Mouse (Mus musculus) cerebellum, postnatal 25 days (tissue): ENCODE results near the gene Rai1.

Experiments used
- DNase-seq, 2 experiments: peaks; one replicate each; pipeline ENCODE4 v3.0.0; 2021; ENCODE audit warnings: mixed read lengths in 2 of 2

The Rai1 gene

GRCm38 (mm10) chr11:60104810-60105592, at the start of gene Rai1:
Rai1 (plus strand) TSS chr11:60105013.
- peak; percentile 98 for DNase-seq

GRCm38 (mm10) chr11:60056520-60056919, 48.3 kb upstream of the Rai1 start:
- no peak for DNase-seq

- no peak for DNase-seq
Observed at GRCm38 (mm10) chr11:60057987-60058386, 46.8 kb upstream of the Rai1 start.

- no peak for DNase-seq
Observed at GRCm38 (mm10) chr11:60058441-60058840, 46.4 kb upstream of the Rai1 start.

- no peak for DNase-seq
Observed at GRCm38 (mm10) chr11:60060026-60060425, 44.8 kb upstream of the Rai1 start.

GRCm38 (mm10) chr11:60061504-60062006, 43.3 kb upstream of the Rai1 start:
- no peak for DNase-seq

DNA sequence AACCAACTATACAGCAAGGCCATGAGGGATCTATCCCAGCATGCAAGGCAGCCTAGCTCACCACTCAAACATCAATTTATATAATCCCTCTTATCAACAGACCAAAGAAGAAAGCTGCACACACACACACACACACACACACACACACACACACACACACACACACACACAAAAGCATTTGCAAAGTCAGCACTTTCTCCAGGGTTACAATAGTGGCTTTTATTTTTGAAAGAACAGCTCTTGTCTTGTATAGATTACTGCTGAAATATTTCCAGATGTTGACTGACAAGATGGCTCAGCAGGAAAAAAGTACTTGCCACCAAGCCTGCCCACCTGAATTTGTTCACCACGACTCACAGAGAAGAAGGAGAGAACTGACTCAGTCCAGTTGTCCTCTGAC, 39.5 kb upstream of the Rai1 start:
- DNase-seq = no peak

- DNase-seq = no peak
Observed at GRCm38 (mm10) chr11:60067646-60068045, 37.2 kb upstream of the Rai1 start.

DNA sequence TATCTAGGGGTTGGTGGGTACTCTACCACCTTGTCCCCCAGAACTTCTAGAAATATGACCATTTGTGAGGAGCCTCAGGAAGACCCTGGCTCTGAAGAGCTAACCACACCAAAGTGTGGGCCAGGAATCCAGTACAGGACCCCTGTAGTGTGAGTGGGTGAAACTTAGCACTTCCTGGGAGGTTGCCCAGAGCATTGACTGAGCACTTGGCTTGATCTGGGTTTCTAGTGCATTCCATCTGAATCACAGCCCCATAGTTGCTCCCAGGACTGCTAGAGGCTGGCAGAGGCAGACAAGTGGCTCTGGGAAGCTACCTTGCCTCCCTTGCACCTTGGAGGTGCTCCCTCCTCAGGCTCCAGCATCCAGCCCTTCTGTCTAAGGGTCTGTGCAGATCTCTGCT, 36.2 kb upstream of the Rai1 start:
- no peak for DNase-seq

- DNase-seq = peak; percentile 60 to 75
Observed at GRCm38 (mm10) chr11:60070599-60070998, 34.2 kb upstream of the Rai1 start.

DNA sequence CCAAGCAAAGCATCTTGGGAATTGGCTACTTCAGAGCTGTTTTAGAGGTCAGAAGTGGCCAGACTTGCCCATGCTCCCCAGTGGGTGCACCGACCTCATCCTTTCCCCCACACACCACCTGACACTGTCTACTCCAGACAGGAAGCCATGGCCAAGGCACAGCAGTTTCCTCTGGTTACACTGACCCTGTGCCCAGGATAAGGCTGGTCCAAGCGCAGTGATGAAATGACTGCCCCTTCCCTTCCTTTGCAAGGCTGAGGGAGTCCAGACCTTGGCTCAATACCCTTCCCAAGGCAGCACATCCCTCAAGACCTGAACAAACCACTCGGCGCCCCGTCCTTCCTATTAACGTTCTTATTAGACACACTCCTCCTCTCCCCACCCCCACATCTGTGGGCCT, 33.6 kb upstream of the Rai1 start:
- DNase-seq = peak in 1 of 2 experiments; percentile 23

GRCm38 (mm10) chr11:60073121-60073520, 31.7 kb upstream of the Rai1 start:
- DNase-seq = no peak

DNA sequence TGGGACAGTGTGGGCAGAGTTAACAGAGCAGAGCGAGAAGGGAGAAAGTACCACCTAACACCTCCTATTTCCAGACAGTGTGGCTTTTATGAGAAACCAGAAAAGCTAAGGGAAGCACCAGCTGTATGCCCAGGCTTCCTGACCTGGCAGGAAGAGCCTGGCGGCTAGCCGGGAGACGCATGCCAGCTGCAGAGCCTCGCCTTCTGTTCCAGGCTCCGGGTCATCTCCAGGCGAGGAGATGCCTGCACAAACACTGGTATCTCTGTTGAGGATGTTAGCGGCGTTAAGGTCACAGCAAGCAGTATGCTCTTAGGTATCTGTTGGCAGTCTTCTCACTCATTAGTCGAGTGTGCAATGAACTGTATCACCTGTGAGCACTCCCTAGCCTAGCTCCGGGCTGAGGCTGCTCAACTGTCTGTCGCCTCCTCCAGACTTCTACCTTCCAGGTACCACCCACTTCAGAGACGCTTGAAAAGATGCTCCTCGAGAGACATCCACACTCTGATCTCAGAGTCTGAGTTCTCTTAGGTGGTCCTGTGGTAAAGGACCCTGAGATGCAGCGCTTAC, 30.8 kb upstream of the Rai1 start:
- peak; percentile 78 to 85 for DNase-seq

DNA sequence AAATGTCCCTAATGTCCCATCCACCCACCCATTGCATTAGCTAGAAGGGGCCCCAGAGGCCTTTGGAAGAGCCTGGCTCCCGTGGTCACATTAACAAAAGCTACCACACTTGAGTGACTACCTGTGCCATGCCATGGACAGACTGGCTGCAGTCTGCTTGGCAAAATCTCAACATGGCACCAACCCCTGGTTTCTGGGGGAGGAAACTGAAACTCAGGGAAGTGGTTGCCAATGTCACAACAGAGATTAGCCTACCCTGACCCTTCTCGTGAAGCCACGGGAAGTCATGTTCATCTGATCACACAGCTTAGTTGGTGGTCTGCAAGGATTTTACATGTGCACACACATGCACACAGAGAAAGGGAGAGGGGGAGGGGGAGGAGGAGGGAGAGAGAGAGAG, 28.6 kb upstream of the Rai1 start:
- no peak for DNase-seq

DNA sequence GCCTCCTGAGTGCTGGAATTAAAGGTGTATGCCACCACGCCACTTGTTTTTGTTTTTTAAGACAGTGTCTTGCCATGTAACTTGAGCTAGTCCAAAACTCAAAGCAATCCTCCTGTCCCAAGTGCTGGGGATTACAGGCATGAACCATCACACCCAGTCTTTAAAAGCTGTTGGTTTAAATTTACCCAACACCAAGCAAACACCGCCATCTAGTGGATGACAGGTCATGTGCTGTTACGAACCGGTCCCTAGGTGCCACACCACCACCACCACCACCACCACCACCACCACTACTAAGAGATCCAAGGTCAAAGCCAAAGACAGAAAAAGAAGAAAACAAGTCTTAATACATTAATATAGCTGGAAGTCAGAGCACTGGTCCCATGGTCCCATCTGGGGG, 28.0 kb upstream of the Rai1 start:
- DNase-seq = peak; percentile 72 to 88

- DNase-seq = peak; percentile 45 to 60
Observed at GRCm38 (mm10) chr11:60084589-60084988, 20.2 kb upstream of the Rai1 start.

DNA sequence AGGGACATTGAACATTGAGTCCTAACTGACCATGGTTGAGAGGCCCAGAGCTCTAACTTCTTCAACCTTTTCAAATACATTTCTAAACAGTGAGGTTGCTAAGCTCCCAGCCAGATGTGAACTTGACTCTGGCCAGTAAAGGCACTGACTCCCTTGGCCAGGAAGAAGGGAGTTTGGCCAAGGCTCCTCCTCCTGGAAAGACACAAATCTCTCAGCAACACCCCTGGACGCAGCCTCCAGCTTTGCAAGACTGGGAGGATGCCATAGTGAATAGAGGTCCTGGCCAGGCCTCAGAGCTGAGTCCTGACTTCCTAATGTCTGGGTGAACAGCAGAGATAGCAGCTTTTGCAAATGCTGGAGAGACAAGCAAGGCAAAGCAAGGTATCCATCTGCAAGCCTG, 18.1 kb upstream of the Rai1 start:
- DNase-seq = no peak

DNA sequence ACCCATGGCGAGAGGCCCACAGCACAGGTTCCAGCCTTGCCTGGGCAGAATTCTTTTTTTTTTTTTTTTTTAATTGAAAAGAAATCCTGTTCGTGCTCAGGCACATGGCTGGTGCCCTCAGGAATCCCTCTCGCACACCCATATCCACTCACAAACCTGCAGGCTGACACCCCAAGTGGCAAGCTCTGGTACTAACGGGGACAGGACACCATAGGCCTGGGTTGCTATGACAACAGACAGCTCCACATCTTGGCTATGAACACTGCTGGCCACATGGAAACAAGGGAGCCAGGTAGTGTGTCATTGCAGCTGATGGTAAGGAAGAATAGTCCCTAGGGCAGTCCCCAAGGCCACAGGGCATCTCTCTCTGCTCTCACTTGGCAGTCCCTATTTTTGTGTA, 15.9 kb upstream of the Rai1 start:
- peak; percentile 37 to 63 for DNase-seq

GRCm38 (mm10) chr11:60090696-60091421, 14.0 kb upstream of the Rai1 start:
- DNase-seq = no peak

DNA sequence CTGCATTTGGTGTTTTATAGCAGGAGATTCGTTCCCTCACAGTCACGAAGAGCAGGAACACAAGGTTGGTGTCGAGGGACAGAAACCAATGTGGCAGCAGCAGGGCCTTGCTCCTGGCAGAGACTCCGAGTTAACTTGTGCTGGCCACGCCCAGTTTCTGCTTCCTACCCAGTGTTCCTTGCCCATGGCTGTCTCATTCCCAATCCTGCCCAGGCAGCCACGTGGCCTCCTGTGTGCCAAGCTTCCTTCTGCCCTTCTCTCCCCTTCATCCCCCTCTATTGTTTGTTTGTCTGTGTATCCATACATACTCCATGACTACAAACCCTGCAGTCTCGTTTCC, 13.4 kb upstream of the Rai1 start:
- no peak for DNase-seq

- peak in 1 of 2 experiments; percentile 31 for DNase-seq
Observed at GRCm38 (mm10) chr11:60093227-60093626, 11.6 kb upstream of the Rai1 start.

DNA sequence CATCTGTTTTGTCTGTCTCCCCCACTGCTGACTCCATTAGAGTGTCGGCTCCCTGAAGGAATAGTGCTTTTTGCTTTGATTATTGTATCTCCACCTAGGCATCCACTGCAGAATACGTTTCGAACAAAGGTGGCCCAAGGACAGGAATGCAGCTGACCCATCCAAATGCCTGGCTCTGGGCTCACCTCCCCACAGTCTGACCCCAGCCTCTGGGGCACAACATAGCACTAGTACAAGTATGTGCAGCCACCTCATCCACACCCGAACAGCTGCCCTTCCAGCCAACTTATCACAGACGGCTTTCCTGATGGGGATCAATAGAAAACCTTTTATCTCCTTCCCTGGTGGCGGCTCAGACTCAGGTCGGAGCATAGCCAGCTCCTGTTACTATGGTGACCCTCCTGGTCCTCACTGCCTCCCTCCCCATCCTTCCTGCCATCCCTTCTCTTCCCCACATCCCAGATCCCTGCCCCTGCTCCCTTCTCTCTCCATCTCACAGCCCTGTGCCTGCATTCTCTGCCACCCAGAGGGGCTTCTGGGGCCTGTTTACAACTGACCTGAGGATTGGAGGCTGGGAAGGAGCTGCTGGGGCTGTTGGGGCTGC, 10.7 kb upstream of the Rai1 start:
- no peak for DNase-seq
